Mouse (Mus musculus): ENCODE data around the gene Dyrk2.

Dyrk2 gene

DNA sequence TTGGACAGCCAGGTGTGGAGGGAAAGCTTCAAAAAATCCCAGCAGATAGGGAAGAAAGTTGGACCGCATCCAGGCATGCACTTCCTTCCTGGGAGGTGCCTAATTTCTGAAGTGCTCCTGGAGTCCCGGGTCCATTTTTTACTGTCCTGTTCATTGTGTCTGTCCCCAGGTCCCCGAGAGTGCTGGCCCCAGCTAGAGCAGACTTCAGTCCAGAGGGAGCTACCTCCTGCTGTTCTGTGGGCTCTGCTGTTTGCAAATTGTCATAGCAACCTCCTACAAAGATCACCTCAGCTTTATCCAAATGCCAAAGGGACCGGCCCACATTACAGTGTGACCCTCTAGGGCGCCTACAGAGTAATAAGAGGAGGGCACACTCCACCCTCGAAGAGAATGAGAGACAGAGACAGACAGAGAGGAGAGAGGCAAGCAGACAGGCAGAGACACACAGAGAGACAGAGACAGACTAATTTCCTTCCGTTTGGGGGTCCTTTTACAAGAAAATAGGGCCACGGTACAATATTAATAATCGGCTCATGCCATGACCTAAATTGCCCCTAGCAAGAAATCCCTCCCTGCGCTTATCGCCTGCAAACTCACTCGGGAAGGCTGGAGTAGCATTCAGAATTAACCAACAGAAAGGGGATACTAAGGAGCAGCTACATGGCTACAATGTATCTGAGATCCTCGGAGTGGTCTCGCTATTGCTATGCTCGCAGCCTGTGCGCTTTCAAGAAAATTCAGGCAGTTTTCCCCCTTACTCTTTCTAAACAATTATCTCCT lies at the start of gene Dyrk2:
Gene Dyrk2, minus strand, starts transcription at position 9 of the 780 bp plus-strand sequence.
- peak; percentile 20 for DNase-seq

DNA sequence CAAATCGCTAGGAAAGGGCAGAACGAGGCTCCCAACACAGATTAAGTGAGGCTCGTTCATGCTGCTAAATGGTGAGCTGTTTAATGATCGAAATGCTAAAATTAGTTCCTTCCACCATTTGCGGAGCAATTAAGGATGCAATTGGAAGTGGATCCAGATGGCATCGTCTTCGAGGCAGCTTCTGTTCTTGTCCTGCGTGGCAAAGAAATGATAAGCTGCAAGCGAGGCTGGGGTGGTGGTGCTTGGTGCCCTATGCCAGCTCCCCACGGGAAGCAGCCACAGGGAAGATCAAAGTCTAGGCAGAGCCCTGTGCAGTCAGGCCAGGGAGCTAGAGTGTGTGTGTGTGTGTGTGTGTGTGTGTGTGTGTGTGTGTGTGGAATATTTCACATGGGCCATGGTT lies 32.6 kb upstream of the Dyrk2 start:
- no peak for DNase-seq

DNA sequence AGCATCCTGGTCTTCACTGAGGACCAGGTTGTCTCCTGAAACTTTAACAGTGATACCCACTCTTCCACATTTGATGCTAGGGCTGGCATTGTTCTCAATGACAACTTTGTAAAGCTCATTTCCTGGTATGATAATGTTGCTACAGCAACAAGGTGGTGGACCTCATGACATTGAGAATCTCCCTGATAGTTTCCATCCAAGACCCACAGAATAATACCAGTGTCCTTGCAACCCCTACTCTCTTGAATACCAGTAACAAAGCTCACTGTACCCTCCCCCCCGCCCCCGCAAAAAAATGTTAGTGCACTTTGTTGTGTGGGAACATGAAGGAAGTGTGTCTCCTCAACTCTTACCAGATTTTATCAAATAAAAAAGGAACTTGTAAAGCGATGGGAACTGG lies 23.6 kb upstream of the Dyrk2 start:
- no peak for DNase-seq

GRCm38 (mm10) chr10:118884126-118884525 lies 14.1 kb upstream of the Dyrk2 start:
- DNase-seq, result no peak

DNA sequence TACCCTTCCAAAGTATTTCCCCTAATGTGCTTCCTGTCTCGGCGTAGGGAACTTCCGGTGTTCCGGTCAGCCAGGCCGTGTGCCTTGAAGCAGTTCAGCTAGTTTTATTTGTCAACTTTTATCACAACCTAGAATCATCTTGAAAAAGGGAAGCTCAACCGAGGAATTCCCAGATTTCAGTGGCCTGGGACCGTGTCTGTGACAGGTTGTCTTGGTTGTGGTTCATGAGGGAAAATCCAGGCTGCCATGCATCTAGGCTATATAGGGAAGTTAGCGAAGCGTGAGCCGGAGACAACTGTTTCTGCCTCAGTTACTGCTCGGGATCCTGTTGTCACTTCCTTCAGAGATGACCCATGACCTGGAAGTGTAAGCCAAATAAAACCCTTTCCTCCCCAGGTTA lies 13.3 kb upstream of the Dyrk2 start:
- DNase-seq, result no peak

GRCm38 (mm10) chr10:118882258-118882885 lies 12.4 kb upstream of the Dyrk2 start:
- DNase-seq, result no peak

DNA sequence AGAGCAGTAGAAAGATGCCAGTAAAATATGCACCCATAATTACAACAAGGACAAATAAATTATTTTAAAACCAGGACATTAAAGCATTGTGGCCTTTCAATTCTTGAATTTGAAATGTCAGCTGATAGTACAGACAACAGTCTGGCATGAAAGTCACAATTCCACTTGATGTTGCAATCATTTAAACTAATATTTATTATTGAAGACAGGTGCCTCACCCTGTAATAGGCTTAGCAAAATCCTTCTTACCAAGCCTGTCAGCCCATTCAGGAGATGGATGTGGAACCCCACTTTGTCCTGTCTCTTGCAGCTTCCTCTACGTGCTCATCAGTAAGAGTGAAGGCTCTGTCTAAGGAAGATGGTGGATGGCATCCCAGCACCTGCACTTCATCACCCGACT lies 10.8 kb upstream of the Dyrk2 start:
- no peak for DNase-seq

GRCm38 (mm10) chr10:118872196-118872595 lies 2.2 kb upstream of the Dyrk2 start:
- no peak for DNase-seq

DNA sequence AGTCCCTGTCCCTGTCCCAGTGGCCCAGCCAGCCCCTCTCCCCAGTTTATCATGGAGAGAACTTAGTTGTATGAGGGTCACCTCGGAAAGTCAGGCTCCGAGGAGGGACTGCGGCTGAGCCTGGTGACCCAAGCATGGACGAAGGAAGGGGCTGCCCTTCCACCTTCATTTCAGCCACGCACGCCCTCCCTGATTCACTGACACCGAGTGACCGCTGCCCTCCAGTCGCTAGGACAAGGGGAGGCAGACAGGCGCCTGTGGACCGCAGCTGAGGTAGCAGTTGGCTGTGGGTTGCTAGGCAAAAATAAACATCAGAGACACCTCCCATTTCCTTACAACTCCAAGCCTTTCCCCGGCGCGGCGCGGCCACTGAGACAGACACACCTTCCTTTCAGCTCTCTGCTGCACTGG lies 413 bp downstream of the Dyrk2 start:
- peak; percentile 31 for DNase-seq

DNA sequence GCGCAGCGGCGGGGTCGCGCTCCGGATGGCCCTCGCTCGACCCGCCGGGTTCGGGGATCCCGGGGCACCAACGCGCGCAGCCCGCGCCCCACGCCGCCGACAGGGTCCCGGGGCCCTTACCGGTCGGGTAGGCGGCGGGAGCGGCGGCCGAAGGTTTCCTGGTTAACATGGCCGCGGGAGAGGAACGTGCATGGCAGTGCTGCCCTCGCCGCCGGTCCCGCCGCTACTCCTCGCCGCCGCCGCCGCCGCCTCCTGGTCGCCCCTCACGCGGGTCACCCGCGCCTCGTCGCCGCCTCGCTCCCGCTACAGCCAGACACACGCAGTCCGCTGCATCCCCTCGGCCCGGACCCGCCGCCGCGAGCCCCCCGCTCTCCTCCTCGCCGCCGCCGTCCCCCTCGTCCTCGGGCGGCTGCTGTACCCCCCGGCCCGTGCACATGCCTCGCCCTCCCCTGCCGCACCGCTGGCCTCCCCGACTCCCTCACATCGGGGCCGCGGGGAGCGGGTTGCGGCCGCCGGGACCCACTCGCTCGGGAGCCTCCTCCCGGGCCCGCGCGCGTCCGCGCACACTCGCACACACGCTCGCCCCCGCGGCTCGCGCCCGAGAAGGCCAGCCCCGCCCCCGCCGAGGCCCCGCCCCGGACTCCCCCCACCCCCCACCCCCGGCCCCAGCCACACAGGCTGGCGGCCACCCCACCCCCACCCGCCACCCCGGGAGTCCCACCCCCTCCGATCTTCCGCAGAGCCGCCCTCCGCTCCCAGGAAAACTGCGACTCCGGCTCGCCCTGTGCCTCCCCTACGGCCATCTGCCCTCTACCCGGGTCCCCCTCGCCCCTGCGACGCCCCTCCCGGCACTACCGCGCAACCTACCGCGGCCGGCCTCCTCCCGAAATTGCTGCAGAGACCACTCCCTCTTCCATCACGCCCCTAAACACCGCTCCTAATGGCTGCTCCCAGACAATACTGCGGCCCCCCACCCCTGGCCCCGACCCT lies 1.1 kb downstream of the Dyrk2 start:
- peak; percentile 49 for DNase-seq

DNA sequence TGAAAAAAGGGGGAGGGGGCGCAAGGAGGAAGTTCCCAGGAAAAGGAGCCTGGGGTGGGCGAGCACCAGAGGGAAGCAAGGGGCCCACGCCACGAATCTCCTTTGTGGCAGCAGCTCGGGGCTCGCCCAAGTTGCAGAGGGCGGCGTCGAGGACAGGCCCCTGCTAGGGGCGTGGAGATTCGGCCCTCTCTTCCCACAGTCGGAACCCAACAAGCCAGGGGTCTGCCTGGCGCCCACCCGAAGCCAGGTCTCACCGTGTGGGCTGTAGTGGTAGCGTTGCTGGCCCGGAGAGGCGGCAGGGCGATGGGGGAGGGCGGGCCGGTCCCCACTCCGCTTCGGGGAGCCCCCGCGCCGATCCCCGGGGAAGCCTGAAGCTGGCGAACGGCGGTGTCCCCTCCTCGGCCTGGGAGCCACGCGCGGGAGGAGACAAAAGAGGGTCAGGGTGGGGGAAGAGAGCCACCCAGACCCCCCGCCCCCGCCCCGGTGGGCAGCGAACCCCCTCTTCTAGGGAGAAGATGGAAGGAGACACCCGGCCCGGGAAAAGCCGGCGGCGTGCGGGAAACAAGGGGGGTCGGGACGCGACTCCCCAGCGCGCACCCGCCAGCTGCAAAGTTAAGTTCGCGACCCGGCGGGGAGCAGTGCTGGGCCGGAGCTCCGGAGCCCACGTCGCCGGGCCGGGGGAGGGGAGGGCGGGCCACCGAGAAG lies 2.0 kb downstream of the Dyrk2 start:
- peak; percentile 17 for DNase-seq

DNA sequence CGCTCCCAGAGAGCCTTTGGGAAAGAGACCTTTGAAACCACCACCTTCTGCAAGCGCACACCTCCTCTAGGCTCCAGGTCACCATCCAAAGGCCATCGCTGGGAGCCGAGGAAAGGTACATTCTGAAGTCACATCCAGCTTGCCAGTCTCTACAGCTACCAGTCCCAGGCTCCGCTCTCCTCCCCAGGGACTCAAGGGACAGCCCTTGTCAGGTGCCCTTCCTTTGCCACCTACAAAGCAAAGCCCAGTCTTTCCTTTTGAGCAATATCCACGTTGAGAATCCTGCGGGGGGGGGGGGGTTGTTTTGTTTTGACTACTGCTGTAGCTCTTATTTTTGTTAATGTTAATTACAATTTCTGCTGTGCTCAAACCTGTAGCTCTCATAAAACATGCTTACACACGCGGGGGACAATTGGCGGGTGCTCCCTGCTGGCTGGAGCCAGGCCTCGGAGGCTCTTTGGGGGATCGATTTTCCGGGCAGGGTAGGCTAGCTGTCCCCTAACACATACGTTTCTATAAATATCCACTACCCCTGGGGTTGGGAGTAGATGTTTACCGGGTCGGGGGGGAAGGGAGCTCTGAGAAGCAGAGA lies 2.6 kb downstream of the Dyrk2 start:
- peak; percentile 10 for DNase-seq

DNA sequence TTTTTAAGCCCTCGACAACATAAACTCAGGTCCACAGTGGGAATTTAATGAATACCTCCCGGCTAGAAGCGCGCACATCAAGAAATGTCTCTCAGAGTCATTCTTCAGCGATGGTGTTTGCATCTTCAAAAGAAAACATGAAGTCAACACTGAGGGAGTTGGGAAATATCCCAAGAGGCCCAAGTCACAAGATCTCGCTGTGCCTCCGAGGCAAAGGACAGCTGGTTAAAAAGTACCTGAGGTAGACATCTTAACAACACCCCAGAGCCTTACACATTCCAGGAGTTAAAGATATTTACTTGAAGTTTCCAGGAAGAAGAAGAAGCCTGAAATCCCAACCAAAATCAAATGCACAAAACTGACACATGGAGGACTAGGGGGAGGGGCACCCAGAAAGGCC lies 5.0 kb downstream of the Dyrk2 start:
- DNase-seq, result no peak

DNA sequence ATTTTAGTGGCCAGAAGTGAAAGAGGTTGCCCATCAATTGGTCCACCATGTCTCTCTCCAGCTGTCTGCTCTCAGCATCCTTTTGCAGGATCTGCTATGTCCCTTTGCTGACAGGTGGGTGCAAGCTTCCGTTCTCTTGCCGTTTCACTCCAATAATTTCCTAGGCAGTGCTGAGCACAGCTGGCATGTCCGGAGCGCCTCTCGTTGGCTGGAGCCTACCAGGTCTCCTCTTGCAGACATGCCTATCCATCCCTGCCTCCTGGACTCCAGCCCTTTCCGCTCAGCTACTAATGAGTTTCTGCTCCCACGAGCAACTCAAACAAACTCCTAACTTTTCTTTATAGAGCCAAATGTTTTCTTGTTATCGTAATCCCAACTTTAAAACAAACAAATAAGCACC lies 6.4 kb downstream of the Dyrk2 start:
- DNase-seq, result no peak

DNA sequence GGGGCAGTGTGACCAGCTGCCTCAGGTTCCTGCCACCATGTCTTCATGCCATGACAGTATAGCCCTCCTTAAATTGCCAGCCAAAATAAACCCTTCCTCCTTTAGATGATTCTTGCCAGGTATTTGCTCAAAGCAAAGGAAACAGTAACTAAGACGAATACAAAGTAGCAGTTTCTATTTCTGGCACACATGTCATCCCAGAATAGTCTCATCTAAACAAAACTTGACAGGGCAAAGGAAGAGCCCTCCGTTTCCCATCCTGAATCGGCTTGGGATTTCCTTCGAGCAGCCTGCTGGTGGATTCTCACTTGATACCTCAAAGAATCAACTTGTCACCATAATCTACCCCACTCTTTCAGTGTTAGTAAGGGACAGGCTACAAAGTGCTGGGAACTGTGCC lies 7.8 kb downstream of the Dyrk2 start:
- DNase-seq, result no peak

- DNase-seq, result no peak
These were observed 8.6 kb downstream of the Dyrk2 start for GRCm38 (mm10) chr10:118861234-118862025.

GRCm38 (mm10) chr10:118859655-118860054 lies 10.4 kb downstream of the Dyrk2 start:
- no peak for DNase-seq

DNA sequence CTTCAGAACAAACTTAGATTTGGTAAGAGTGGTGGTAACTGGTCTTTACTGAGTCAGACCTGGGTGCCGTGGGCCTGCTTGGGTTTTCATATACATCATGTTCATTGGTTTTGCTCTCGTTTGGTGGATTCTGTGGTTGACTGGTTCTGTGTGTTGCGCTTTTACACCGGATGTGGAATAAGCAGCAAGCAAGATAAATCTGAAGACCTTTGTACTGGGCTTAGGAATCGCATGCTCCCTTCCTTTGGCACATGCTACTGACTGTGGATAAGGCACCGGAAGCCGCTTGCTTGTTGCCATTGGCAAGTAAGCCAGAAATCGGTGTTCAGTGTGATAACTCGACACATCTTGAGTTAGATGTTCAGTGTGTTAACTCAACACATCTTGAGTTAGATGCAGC lies 15.4 kb downstream of the Dyrk2 start:
- no peak for DNase-seq

GRCm38 (mm10) chr10:118852554-118852953 lies 17.5 kb downstream of the Dyrk2 start:
- no peak for DNase-seq

- no peak for DNase-seq
These were observed 21.5 kb downstream of the Dyrk2 start for GRCm38 (mm10) chr10:118848501-118848900.

DNA sequence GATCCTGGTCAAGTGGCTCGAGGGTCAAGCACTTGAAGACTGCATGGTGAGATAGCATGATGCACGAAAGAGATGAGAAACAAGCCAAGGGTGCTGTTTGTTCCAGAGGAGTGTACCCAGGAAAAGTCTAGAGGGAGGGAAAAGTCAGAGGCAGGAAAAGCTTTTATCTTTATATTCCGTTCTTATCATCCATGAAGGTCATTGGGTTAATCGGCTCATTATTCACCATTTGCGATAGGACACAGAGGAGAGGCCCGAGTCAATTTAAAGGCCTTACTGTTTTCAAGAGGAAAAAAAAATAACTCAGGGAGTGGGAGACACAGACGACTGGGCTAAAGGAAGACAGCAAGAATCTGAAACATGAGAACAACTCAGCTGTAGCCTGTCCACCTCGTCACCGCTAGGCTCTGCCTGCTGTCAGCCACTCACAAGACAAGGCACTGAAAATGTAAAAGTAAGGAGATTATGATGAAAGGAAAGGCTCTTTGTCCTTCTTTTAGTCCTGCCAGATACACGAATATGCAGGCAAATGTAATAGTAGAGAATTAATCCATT lies 22.9 kb downstream of the Dyrk2 start:
- no peak for DNase-seq

All from cerebellum, adult 11 months (tissue).